Mouse (Mus musculus): Measurements from ENCODE around the gene Scyl1.

The Scyl1 gene

GRCm38 (mm10) chr19:5803041-5803880, 32.0 kb upstream of the Scyl1 start:
- DNase-seq = peak; percentile 100

DNA sequence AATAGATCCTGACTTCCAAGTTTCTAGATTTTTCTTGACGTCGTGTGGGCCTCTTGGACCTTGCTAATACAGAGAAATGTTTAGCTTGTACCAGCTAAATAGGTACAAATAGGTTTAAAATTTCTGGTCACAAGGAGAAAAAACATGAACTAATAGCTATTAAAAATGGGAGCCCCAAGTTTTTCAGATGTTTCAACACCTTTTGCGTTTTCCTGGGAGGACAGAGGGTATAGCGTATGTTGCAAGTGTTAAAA, 31.5 kb upstream of the Scyl1 start:
- no peak for DNase-seq

DNA sequence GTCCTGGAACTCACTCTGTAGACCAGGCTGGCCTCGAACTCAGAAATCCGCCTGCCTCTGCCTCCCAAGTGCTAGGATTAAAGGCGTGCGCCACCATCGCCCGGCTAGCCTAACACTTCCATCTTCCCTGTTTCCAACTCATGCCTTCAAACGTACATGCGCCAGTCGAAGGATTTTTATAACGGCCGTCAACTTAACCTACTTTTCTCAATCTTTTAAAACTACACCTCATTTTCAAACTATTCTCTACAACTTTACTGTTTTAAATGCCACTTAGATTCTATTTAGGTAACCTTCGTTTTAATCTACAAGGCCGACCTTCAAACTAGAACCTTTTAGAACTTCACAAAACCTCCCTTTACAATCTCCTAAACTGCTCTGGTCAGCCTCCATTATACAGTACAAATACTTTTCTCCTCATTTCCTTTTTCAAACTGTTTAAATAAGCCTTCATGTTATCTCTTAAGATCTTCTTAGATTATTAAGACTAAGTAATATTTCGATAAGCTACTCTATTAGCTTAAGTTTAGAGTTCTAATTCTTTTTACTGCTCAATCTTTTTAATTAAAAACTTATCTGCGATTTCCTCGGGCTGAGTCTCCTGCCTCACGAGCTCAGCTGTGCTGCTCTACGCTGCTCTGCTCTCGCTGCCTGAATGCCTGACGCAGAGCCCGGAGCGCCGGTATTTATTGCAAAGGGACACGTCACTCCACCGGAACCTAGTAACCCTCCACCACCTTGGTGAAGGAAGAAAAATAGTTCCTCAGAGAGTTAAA, 31.0 kb upstream of the Scyl1 start:
- DNase-seq = peak; percentile 98

GRCm38 (mm10) chr19:5801432-5801964, 30.3 kb upstream of the Scyl1 start:
- DNase-seq = no peak

DNA sequence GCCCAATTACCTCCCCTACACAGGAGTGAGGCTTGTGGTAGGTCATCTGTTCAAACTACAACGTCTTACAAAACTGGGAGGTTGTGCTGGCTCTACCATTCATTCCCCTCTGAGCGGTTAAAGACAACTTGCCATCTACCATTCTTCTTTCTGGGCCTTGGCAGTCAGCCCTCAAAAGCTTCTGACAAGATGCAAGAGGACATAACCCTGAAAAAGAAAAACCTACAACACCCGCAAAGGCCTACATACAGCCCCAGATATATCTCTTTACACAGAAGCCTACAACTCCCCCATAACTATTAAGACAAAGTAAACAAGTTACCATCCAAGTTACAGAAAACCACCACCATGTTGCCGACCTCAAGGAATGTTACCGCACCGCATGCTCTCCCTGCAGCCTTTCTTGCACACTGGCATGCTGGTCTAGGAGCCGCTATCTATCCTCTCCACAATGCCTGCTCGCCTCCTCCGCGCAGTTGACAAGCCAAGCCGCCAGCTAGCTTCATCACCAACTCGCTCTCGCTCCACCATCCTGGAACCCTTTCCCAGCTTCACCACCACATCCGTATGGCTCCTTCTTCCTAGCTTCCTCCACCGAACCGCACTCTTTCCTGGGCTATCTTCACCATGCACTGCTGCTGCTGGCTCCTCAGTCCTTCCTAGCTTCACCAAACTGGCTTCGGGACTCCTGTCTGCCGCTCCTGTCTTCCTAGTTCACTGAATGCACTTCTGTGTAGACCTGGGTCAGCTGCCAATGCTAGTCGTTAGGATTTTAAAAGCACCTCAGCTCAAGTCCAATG, 29.6 kb upstream of the Scyl1 start:
- DNase-seq = no peak

GRCm38 (mm10) chr19:5800350-5800631, 29.1 kb upstream of the Scyl1 start:
- DNase-seq = no peak

- no peak for DNase-seq
Measured at GRCm38 (mm10) chr19:5799566-5800349, 28.5 kb upstream of the Scyl1 start.

DNA sequence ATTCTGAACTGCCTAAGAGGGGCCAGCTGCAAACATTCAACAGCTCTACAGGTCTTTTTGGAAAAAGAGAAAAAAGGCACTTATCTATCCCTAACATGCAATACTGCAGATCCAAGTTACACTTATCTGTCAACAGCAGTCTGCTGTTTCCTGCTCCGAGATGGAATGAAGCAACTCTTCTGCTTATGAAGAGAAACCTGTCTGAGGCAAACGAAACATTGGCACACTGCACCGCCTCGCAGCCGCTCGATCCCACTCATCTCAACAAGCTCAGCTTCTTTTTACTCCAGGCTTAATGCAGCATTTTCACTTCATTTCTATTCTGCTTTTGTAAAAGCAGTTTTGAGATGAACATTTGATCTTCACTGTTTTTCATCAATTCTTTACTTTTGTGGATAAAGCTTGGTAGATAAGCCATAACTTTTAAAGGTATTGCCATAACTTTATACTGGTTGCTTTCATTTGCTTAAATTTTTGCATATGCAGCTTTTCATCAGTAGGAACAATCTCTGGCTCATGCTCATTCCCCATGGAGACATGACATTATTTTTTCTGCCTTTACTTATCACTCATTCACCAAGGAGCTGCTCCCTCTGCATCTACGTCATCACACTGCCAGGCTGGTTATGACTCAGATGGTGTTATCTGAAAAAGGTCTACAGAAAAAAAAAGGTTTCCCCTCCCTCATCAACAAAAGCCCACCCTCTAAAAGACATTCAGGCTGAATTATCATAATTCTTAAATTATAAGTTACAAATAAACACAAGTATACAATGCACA, 27.7 kb upstream of the Scyl1 start:
- no peak for DNase-seq

DNA sequence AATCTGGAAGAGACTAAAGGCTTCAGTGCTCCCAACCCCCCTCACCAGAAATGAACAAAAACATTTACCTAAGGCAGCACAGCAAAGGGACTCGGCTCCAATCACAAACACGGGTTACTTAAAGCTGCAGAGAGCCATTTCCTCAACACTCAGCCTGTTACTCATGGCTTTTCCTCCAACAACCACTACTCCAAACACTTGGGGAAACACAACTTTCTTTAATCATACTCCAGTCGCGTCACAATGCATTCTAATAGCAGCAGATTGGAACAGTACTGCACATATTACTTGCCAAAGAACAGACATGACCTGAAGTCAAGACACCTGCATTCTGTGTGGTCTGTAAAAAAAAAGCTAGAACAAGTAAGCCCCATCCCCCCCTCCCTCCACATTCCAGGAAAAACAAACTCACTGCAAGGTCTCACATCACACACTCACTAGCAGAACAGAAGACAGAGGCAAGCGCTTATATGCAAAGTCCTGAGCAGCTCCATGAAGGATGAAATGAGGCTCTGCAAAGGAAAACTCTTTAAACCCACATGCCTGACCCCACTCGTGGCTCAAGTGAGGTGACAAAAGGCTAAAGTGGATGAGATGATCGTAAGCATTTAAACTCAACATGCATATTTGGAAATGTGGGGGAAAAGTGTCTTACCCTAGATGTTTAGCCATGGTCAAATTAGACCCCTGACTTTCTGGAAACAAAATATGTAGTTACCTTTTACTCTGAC, 26.3 kb upstream of the Scyl1 start:
- DNase-seq = no peak

GRCm38 (mm10) chr19:5796573-5797111, 25.4 kb upstream of the Scyl1 start:
- no peak for DNase-seq

- no peak for DNase-seq
Measured at GRCm38 (mm10) chr19:5795668-5796572, 24.7 kb upstream of the Scyl1 start.

DNA sequence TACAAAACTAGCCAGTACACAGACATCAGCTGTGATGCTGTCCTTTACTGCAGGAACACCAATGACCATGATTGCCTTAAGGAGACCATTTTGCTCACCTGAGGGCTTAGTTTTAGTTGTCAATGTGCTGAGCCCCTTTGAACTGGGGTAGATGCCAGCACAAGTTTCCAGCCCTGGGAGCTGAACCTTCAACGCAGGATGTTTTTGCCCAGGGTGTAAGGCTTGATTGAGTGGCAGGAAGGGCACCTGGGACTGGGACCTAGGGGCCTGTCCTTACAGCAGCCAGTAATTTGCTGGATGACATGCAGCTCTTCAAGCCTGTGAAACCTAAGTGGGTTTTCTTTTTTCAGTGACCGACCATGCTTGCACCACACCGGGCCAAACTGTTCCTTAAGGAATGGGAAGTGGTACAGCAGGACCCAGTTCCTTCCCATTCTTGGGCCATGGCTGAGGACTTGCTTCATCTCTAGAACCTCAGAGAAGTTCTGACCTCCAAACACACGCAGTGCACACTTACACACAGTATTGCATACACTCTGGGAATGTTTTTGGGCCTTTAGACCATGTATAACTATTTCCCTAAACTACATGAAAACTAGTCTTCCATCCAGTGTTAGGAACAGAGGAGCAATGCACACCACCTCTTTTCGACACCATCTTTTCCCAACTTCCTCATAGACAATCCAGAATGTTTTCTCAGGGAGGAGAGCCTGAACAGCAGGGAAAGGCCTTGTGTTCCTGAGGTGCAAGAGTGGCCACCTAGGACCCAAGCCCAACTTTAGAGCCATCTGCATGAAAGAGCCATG, 23.8 kb upstream of the Scyl1 start:
- DNase-seq = peak; percentile 56

DNA sequence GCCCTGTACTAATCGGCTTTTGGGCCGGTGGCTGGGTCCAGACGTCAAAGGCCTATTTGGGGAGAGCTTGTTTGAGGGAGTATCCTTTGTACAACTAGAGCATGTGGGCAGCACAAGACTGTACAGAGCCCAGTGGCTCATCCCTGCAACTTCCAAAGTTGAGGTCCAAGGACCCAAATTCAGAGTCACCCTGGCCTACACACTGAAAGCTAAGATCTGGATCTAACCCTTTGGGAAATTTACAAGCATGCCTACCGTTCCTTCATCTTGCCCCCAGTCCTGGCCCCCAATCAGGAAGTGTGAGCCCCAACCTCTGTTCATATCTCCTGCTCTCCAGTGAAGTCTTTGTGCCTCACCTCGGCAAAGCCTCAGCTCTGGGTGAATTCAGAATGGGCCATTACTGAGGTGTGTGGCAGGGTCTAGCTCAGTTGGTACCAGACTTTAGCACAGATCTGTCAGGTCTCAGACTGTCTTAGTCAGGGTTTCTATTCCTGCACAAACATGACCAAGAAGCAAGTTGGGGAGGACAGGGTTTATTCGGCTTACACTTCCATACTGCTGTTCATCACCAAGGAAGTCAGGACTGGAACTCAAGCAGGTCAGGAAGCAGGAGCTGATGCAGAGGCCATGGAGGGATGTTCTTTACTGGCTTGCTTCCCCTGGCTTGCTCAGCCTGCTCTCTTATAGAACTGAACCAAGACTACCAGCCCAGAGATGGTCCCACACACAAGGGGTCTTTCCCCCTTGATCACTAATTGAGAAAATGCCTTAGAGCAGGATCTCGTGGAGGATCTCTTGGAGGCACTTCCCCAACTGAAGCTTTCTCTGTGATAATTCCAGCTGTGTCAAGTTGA, 22.9 kb upstream of the Scyl1 start:
- DNase-seq = peak; percentile 49

GRCm38 (mm10) chr19:5793116-5793515, 21.9 kb upstream of the Scyl1 start:
- DNase-seq = peak; percentile 74

GRCm38 (mm10) chr19:5791329-5791728, 20.1 kb upstream of the Scyl1 start:
- no peak for DNase-seq

DNA sequence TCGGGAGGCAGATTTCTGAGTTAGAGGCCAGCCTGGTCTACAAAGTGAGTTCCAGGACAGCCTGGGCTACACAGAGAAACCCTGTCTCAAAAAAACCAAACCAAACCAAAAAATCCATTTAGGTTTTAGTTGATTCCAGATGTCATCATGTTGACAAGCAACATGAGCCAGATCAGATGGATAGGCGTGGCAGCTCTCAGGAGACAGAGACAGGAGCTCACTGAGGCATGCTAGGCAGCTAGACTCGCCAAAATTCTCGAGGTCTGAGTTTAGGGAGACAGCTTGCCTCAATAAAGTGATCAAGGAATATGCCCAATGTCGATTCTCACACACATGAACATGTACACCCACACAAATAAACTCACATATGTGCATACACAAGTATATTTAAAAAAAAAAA, 17.8 kb upstream of the Scyl1 start:
- no peak for DNase-seq

DNA sequence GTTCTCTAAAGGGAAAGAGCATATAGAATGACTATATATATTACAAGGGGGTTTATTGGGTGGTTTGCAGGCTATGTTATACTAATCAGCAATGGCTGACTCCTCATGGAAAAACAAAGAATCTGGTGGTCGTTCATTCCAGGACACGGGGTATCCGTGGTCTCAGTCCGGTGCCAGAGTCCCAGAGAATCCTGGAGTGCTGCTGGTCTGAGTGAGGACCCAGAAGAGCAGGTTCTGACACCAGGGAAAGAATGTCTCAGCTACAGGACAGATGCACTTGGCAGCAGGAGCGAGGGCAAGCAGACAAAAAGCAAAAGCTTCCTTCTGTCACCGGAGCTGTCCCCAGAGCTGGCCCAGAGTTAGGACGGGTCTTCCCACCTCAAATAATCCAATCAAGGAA, 17.4 kb upstream of the Scyl1 start:
- no peak for DNase-seq

DNA sequence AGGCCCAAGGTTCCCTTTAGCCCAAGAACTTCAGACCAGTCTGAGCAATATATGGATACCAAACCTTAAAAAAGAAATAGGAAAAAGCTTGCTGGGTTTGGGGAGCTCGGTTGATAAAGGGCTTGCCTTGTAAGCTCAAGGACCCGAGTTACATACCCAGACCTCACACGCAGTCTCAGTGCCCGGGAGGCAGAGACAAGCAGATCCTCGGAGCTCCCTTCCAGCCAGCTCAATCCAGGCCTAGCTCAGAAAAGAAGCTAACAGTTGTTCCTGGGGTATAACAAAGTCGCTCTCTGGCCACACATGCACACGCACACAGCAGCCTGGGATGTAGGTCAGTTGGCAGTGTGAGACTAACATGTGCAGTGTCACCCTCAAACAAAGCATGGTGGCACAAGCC, 16.7 kb upstream of the Scyl1 start:
- DNase-seq = no peak
